Mouse (Mus musculus): ENCODE measurements around the gene Npr1. TPM values are rescaled to one million over a fixed set of nuclear protein-coding genes. Genes with fewer than 3 reads are reported as not detected.
A peak's percentile ranks its signal among the peaks of the same experiment; 100 is the strongest.

The Npr1 gene
- total RNA-seq, 4 experiments from 2014 or later: 5.1 to 6.7 (median 5.8) TPM

- DNase-seq (ENCODE audit: low spot score in 2 of 2): no peak
These were observed 28.5 kb downstream of the Npr1 start for GRCm38 (mm10) chr3:90437131-90437530.

- DNase-seq (ENCODE audit: low spot score in 2 of 2): no peak
These were observed 31.5 kb downstream of the Npr1 start for GRCm38 (mm10) chr3:90434073-90434730.

- DNase-seq (ENCODE audit: low spot score in 2 of 2): peak; percentile 100
These were observed 32.2 kb downstream of the Npr1 start, which contains the start of gene Ints3 for GRCm38 (mm10) chr3:90433381-90434020. Gene Ints3 (minus strand): TSS chr3:90433622.

- DNase-seq (ENCODE audit: low spot score in 2 of 2): peak; percentile 48 to 53
These were observed 32.9 kb downstream of the Npr1 start for GRCm38 (mm10) chr3:90432811-90433219.

GRCm38 (mm10) chr3:90432348-90432747 is 33.3 kb downstream of the Npr1 start:
- no peak for DNase-seq (ENCODE audit: low spot score in 2 of 2)

- DNase-seq (ENCODE audit: low spot score in 2 of 2): no peak
These were observed 36.1 kb downstream of the Npr1 start for GRCm38 (mm10) chr3:90429576-90429975.

- no peak for DNase-seq (ENCODE audit: low spot score in 2 of 2)
These were observed 37.5 kb downstream of the Npr1 start for GRCm38 (mm10) chr3:90428186-90428585.

GRCm38 (mm10) chr3:90427574-90427973 is 38.1 kb downstream of the Npr1 start:
- no peak for DNase-seq (ENCODE audit: low spot score in 2 of 2)

- DNase-seq (ENCODE audit: low spot score in 2 of 2): no peak
These were observed 40.2 kb downstream of the Npr1 start for GRCm38 (mm10) chr3:90425499-90425898.

- no peak for DNase-seq (ENCODE audit: low spot score in 2 of 2)
These were observed 42.1 kb downstream of the Npr1 start for GRCm38 (mm10) chr3:90423549-90423948.

GRCm38 (mm10) chr3:90420696-90421095 is 45.0 kb downstream of the Npr1 start:
- DNase-seq (ENCODE audit: low spot score in 2 of 2): peak in 1 of 2 experiments; percentile 17

GRCm38 (mm10) chr3:90413011-90413396 is 52.7 kb downstream of the Npr1 start:
- no peak for DNase-seq (ENCODE audit: low spot score in 2 of 2)

GRCm38 (mm10) chr3:90412312-90413010 is 53.2 kb downstream of the Npr1 start:
- DNase-seq (ENCODE audit: low spot score in 2 of 2): peak in 1 of 2 experiments; percentile 67

- no peak for DNase-seq (ENCODE audit: low spot score in 2 of 2)
These were observed 56.9 kb downstream of the Npr1 start for GRCm38 (mm10) chr3:90408721-90409120.

GRCm38 (mm10) chr3:90406414-90406813 is 59.3 kb downstream of the Npr1 start:
- no peak for DNase-seq (ENCODE audit: low spot score in 2 of 2)

- DNase-seq (ENCODE audit: low spot score in 2 of 2): no peak
These were observed 61.1 kb downstream of the Npr1 start for GRCm38 (mm10) chr3:90404609-90405008.

- no peak for DNase-seq (ENCODE audit: low spot score in 2 of 2)
These were observed 61.5 kb downstream of the Npr1 start for GRCm38 (mm10) chr3:90404121-90404520.

- DNase-seq (ENCODE audit: low spot score in 2 of 2): no peak
These were observed 64.7 kb downstream of the Npr1 start for GRCm38 (mm10) chr3:90400993-90401392.

All from layer of hippocampus, adult 8-10 months (tissue).